Comparison of ENCODE assay signal across 8 mouse cellular contexts in the genomic region with DNA sequence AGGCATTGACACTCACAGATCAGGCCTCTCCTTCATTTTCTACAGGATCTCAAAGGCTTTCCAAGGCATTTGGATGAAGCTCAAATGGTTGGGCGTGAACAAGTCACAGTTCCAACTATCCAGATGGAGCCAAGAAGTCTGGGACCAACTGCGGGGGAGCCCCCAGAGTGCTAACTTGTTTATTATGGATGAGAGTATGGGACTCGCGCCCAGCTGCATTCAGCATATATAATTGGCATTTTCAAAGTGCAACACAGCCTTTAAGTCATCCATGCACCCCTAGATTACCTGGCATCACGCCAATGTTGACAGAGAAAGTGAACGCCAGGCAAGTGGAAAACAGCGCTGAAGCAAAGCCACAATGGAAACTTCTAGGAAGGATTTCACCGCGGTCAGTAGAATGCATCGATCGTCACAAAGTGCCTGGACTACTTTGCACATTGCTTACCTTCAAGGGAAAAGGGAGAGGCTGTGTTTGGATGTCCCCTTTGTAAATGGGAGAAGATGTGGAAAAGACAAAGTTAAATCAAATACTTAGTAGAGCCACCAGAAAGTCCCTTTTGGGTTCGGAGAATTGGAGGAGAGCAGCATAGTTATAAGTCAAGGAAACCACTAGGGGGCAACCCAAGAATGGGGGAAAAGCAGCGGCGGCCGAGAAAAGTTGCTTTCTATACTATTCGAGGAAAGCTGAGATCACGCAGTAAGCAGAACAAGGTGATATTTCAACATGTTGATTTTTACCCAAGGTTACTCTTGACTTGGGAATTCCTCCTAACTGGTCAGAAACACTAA. TPM values are rescaled to one million over a fixed set of nuclear protein-coding genes. Genes with fewer than 3 reads are reported as not detected.
DNase-seq lines count a peak whose midpoint lies in the region; ATAC-seq lines count a peak whose summit lies in the region.

No protein-coding gene starts in this region.

- no peak overlapping the region for H3K4me3 ChIP-seq in intestine, embryonic 14.5 days (ENCODE audit: low read depth, low read length)
- peak overlapping the region; percentile 85 for H3K4me3 ChIP-seq in megakaryocyte, embryonic 14.5 days (replicated peaks)

- peak overlapping the region; percentile 37 for H3K4me2 ChIP-seq in intestine, embryonic 14.5 days (ENCODE audit: low read length)

- ATAC-seq in common myeloid progenitor, adult 5-6 weeks (replicated peaks; ENCODE audit: low read depth, poor library complexity, severe bottlenecking): peak; percentile 87
- 0 out of 2 replicates have a peak, but pooled peaks have one; percentile 36 for ATAC-seq in intestine, embryonic 14.5 days (replicated peaks; ENCODE audit: low FRiP score, low TSS enrichment, low read depth)

- H3K4me1 ChIP-seq in intestine, embryonic 14.5 days (replicated peaks; ENCODE audit: control insufficient read depth, insufficient read depth, low read length): no peaks in the 10 kb centered on the region; the same call in none of the 2 replicates
- H3K4me1 ChIP-seq in megakaryocyte, embryonic 14.5 days: peaks cover 5% of the 10 kb centered on the region

- no peak overlapping the region for H3K9ac ChIP-seq in intestine, embryonic 14.5 days (ENCODE audit: low read length)

- 28% methylated on average over 17 of the region's 17 CpGs for WGBS in intestine, embryonic 14.5 days

- H3K9me3 ChIP-seq in intestine, embryonic 14.5 days (ENCODE audit: control insufficient read depth, low read length): peaks cover 2% of the 10 kb centered on the region; the same call in 1 of the 2 replicates
- peaks cover 3% of the 10 kb centered on the region; the same call in 1 of the 2 replicates for H3K9me3 ChIP-seq in megakaryocyte, embryonic 14.5 days

- no peaks in the 10 kb centered on the region for H3K36me3 ChIP-seq in intestine, embryonic 14.5 days (ENCODE audit: control insufficient read depth, insufficient read depth, low read length)
- H3K36me3 ChIP-seq in megakaryocyte, embryonic 14.5 days (replicated peaks; ENCODE audit: low read length): no peaks in the 10 kb centered on the region

- no peaks in the 10 kb centered on the region for H3K27me3 ChIP-seq in intestine, embryonic 14.5 days (replicated peaks; ENCODE audit: control insufficient read depth, insufficient read depth, low read length)
- peaks cover 31% of the 10 kb centered on the region for H3K27me3 ChIP-seq in megakaryocyte, embryonic 14.5 days (replicated peaks)

- no peak overlapping the region for H3K27ac ChIP-seq in intestine, embryonic 14.5 days (ENCODE audit: low read depth)

- intact Hi-C loops in gastrocnemius, postnatal 14 days (cut with DNase I; ENCODE audit: low total_unique reads): loop anchor here (10.0 kb wide), 1 partner anchor 345 kb away; no protein-coding TSS in a partner anchor
- intact Hi-C loops in left cerebral cortex, postnatal 10 days (cut with DNase I): loop anchor here (10.0 kb wide), 1 partner anchor 345 kb away; no protein-coding TSS in a partner anchor

- DNase-seq in gastrocnemius, adult 18-20 months (ENCODE audit: low spot score): peak; percentile 75
- DNase-seq in gastrocnemius, adult 8-10 months (ENCODE audit: low spot score in 2 of 2): no peak
- DNase-seq in gastrocnemius, postnatal 14 days: peak; percentile 51
- peak; percentile 70 for DNase-seq in intestine, embryonic 14.5 days (ENCODE audit: low spot score)
- peak; percentile 62 to 70 for DNase-seq in left cerebral cortex, postnatal 10 days (ENCODE audit: extremely low spot score in 1 of 2, low spot score in 2 of 2)
- DNase-seq in right cerebral cortex, postnatal 25 days: peak; percentile 66

RNA-seq across cellular contexts. Expression of a gene that starts 27.3 kb away (rescaled TPM):
- 10 to 100 TPM; 59.0 to 63.7 TPM for total RNA-seq in gastrocnemius, adult 18-20 months (2021)
- 10 to 100 TPM; 48.3 to 61.7 (median 58.2) TPM for total RNA-seq in gastrocnemius, adult 8-10 months (2022)
- not detected in 2 replicates for total RNA-seq in common myeloid progenitor, adult 5-6 weeks (2017)
- total RNA-seq in gastrocnemius, postnatal 14 days (2021): 10 to 100 TPM; 27.9 to 34.2 TPM
- polyA plus RNA-seq in intestine, embryonic 14.5 days (2014; fragmentation: Nextera tagmentation; extraction: Ambion mirVana): 97.3 and 103 TPM in 2 replicates
- total RNA-seq in left cerebral cortex, postnatal 10 days (2021): 1 to 10 TPM; 4.9 to 5.1 TPM
- polyA plus RNA-seq in megakaryocyte, embryonic 14.5 days (2012; ENCODE audit: insufficient read depth, low replicate concordance): not detected in 2 replicates

Comparison
In these comparisons a context has a peak if more than half of its experiments do, and no peak if none do; other contexts are left out.
1. DNase-seq: peak in gastrocnemius, adult 18-20 months (single experiment), gastrocnemius, postnatal 14 days (single experiment), intestine, embryonic 14.5 days (single experiment), left cerebral cortex, postnatal 10 days (2 of 2) and right cerebral cortex, postnatal 25 days (single experiment); none in gastrocnemius, adult 8-10 months (0 of 2).
2. RNA of a gene that starts 27.3 kb away (total RNA-seq): 59.0 to 63.7 TPM in gastrocnemius, adult 18-20 months, 48.3 to 61.7 TPM in gastrocnemius, adult 8-10 months and 27.9 to 34.2 TPM in gastrocnemius, postnatal 14 days; 4.9 to 5.1 TPM in left cerebral cortex, postnatal 10 days and not detected in common myeloid progenitor, adult 5-6 weeks; every median in the first group is over 4 times any median in the second.